Mouse (Mus musculus) heart, postnatal 0 days (tissue): Measurements from ENCODE around the gene Ttc4. TPM values are rescaled to one million over a fixed set of nuclear protein-coding genes. Genes with fewer than 3 reads are reported as not detected.

Experiments used
- ATAC-seq: fragments of 200-750 bp; cut with Nextera tagmentation; 2 replicates; pipeline ENCODE4 v1.8.0; 2017; ENCODE audit warnings: low read depth, moderate number of reproducible peaks, moderate library complexity; ENCODE audit not compliant: insufficient read depth
- DNase-seq: peaks from one replicate; pipeline ENCODE4 v3.0.0-alpha.2; 2016; ENCODE audit warnings: low spot score
- H3K27ac ChIP-seq: fragments of 300-500 bp; sonication (generic); 2 replicates; pipeline ENCODE4 v1.5.1; 2014; ENCODE audit warnings: low read depth, mild to moderate bottlenecking
- H3K27me3 ChIP-seq: fragments of 300-500 bp; sonication (generic); 2 replicates; pipeline ENCODE4 v1.6.1; 2014; ENCODE audit warnings: low read length, mixed read lengths; ENCODE audit not compliant: control insufficient read depth, insufficient read depth
- H3K36me3 ChIP-seq: fragments of 300-500 bp; sonication (generic); replicated peaks from 2 replicates; pipeline ENCODE4 v1.6.1; 2014; ENCODE audit warnings: low read length, mixed read lengths; ENCODE audit not compliant: control insufficient read depth, insufficient read depth
- H3K4me1 ChIP-seq: fragments of 300-500 bp; sonication (generic); 2 replicates; pipeline ENCODE4 v1.6.1; 2014; ENCODE audit warnings: antibody characterized with exemption; ENCODE audit not compliant: control insufficient read depth, insufficient read depth
- H3K4me2 ChIP-seq: fragments of 300-500 bp; sonication (generic); 2 replicates; pipeline ENCODE4 v1.6.1; 2014; ENCODE audit warnings: low read depth, mild to moderate bottlenecking, low read length, moderate library complexity
- H3K4me3 ChIP-seq: fragments of 300-500 bp; sonication (generic); 2 replicates; pipeline ENCODE4 v1.5.1; 2014; ENCODE audit warnings: low read depth, low read length
- H3K9ac ChIP-seq: fragments of 300-500 bp; sonication (generic); replicated peaks from 2 replicates; pipeline ENCODE4 v1.6.1; 2014; ENCODE audit warnings: low read depth, low read length, mixed read lengths
- H3K9me3 ChIP-seq: fragments of 300-500 bp; sonication (generic); replicated peaks from 2 replicates; pipeline ENCODE4 v1.6.1; 2016; ENCODE audit warnings: low read length; ENCODE audit not compliant: control insufficient read depth
- CTCF ChIP-seq: IDR thresholded peaks from 2 replicates; pipeline ENCODE4 v1.5.1; 2016; ENCODE audit warnings: antibody characterized with exemption, control low read depth, low read depth
- EP300 ChIP-seq: IDR thresholded peaks from 2 replicates; pipeline ENCODE4 v1.6.1; 2016; ENCODE audit warnings: antibody characterized with exemption, low read depth
- WGBS: fragments of 180-500 bp; shearing (Covaris S2); extraction: QIAGEN DNeasy Blood & Tissue Kit; methylation state at CpG from one replicate; pipeline ENCODE4 v1.1.7; 2014; 5-methylcytosine and 5-hydroxymethylcytosine counted together
- polyA plus RNA-seq: library from polyadenylated mRNA; unstranded; fragments of >200 nt; fragmentation: Nextera tagmentation; extraction: Ambion mirVana; gene quantifications from 2 replicates; pipeline ENCODE4 v1.2.1, GENCODE M21; 2015
- total RNA-seq: library from RNA; depleted of rRNA; stranded (reverse); fragments of >200 nt; gene quantifications from 2 replicates; pipeline ENCODE4 v1.2.3, GENCODE M21; 2014; ENCODE audit warnings: low replicate concordance; rRNA removed

Ttc4 gene
- total RNA-seq: 58.9 and 60.1 TPM in 2 replicates
- polyA plus RNA-seq: 30.5 and 35.1 TPM in 2 replicates

- Histone ChIP-seq H3K36me3 (peaks cover 31% of the 10 kb centered on the region), H3K4me2 (peak within 1 kb of the TSS; percentile 74), H3K27me3 (no peaks in the 10 kb centered on the region), H3K4me1 (peaks cover 5% of the 10 kb centered on the region), H3K9me3 (no peaks in the 10 kb centered on the region), H3K4me3 (peak within 1 kb of the TSS; percentile 86), H3K27ac (peak within 1 kb of the TSS; percentile 50; the same call in 1 of the 2 replicates), H3K9ac (peak within 1 kb of the TSS; percentile 85)
- ATAC-seq: peak; percentile 99
- WGBS: under 1% methylated on average over 43 of the region's 43 CpGs
- DNase-seq: peak; percentile 86
- TF ChIP-seq EP300: no peak
- no peak for TF ChIP-seq CTCF
Measured at GRCm38 (mm10) chr4:106678442-106679118, at the start of gene Ttc4. Gene Ttc4, minus strand, starts transcription at chr4:106678944.

GRCm38 (mm10) chr4:106720631-106721030 is 41.9 kb upstream of the Ttc4 start:
- ATAC-seq (no peak), DNase-seq (no peak)
- Histone ChIP-seq H3K9me3 (no peaks in the 10 kb centered on the region), H3K4me3 (no peak overlapping the region), H3K4me1 (no peaks in the 10 kb centered on the region), H3K9ac (no peak overlapping the region), H3K27me3 (0 out of 2 replicates have a peak, but pooled peaks cover 4% of the 10 kb centered on the region), H3K4me2 (no peak overlapping the region), H3K36me3 (no peaks in the 10 kb centered on the region), H3K27ac (no peak overlapping the region)
- TF ChIP-seq CTCF (no peak), EP300 (no peak)
- 51% methylated on average over 4 of the region's 4 CpGs for WGBS

GRCm38 (mm10) chr4:106713622-106714021 is 34.9 kb upstream of the Ttc4 start:
- no peak for DNase-seq
- ATAC-seq: no peak
- Histone ChIP-seq H3K4me3 (no peak overlapping the region), H3K36me3 (no peaks in the 10 kb centered on the region), H3K27me3 (0 out of 2 replicates have a peak, but pooled peaks cover 13% of the 10 kb centered on the region), H3K4me1 (no peaks in the 10 kb centered on the region), H3K4me2 (no peak overlapping the region), H3K9ac (no peak overlapping the region), H3K27ac (no peak overlapping the region), H3K9me3 (no peaks in the 10 kb centered on the region)
- TF ChIP-seq CTCF (no peak), EP300 (no peak)
- 85% methylated on average over 6 of the region's 6 CpGs for WGBS

GRCm38 (mm10) chr4:106708408-106708807 is 29.7 kb upstream of the Ttc4 start:
- no peaks in the 10 kb centered on the region for H3K36me3 ChIP-seq
- no peaks in the 10 kb centered on the region for H3K4me1 ChIP-seq
- ATAC-seq: peak; percentile 47
- no peaks in the 10 kb centered on the region for H3K9me3 ChIP-seq
- WGBS: 2% methylated on average over 8 of the region's 8 CpGs
- DNase-seq: peak; percentile 76
- H3K27me3 ChIP-seq: 0 out of 2 replicates have a peak, but pooled peaks cover 9% of the 10 kb centered on the region
- H3K4me3 ChIP-seq: no peak overlapping the region
- peak overlapping the region; percentile 42 for H3K4me2 ChIP-seq
- peak; percentile 92 for TF ChIP-seq CTCF
- TF ChIP-seq EP300: no peak
- no peak overlapping the region for H3K9ac ChIP-seq
- H3K27ac ChIP-seq: no peak overlapping the region

GRCm38 (mm10) chr4:106707957-106708356 is 29.2 kb upstream of the Ttc4 start:
- Histone ChIP-seq H3K4me1 (no peaks in the 10 kb centered on the region), H3K9ac (no peak overlapping the region), H3K4me3 (no peak overlapping the region), H3K27ac (no peak overlapping the region), H3K27me3 (0 out of 2 replicates have a peak, but pooled peaks cover 9% of the 10 kb centered on the region), H3K36me3 (no peaks in the 10 kb centered on the region), H3K4me2 (peak overlapping the region; percentile 42), H3K9me3 (no peaks in the 10 kb centered on the region)
- DNase-seq (no peak), ATAC-seq (peak; percentile 15; the same call in 1 of the 2 replicates)
- WGBS: 32% methylated on average over 5 of the region's 5 CpGs
- TF ChIP-seq EP300 (no peak), CTCF (no peak)
